In the genomic region with DNA sequence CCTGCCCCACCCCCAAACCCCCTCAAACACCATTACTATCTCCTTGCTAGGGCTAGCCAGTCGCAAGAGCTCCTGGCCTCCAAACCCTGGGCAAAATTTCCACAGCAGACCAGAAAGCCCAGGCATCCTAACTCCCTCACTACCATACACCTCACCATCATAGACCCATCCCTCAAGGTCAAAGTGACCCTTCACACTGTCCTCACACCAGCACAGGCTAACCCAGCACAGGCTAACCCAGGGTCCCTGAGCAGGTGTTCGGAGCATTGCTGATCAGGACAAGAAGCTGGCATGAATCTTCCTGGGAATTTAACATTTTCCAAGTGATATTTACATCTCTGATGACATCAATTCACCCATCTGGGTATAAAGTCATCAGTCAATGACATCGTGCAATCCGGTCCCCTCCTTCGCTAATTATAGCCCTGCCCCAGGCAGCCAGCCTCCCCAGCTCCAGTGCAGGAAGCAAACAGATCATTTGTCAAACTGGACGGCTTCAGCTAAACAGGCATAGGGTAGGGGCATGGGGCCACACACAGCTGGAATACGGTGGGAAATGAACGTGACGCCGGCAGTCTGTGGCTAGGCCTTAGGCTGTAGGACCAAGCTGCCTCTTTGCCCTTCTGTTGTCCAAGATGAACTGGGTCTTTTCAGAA, we compare ENCODE assay signal across 14 mouse cellular contexts. TPM values are rescaled to one million over a fixed set of nuclear protein-coding genes. Genes with fewer than 3 reads are reported as not detected.
DNase-seq lines count a peak whose midpoint lies in the region; ATAC-seq lines count a peak whose summit lies in the region.
"Had no signal": no experiment of that assay in that cellular context is flagged by ENCODE, and none has a peak within 500 bp of the region (broad histone marks: within the 10 kb centered on the region; RNA-seq: fewer than 3 reads in every experiment).

No protein-coding gene starts in this region.

- no peak for DNase-seq in heart, adult 8-10 months (ENCODE audit: low spot score)
- DNase-seq in forelimb bud, embryonic 11.5 days (ENCODE audit: low read depth, low spot score), result peak; percentile 27
- peak; percentile 47 for DNase-seq in mesoderm, embryonic 11.5 days (ENCODE audit: low read depth, low spot score)
- DNase-seq in urinary bladder, postnatal 25 days (ENCODE audit: low spot score), result no peak
- DNase-seq: heart, adult 18-20 months; thymus, adult 2 months had no signal

- WGBS in heart, embryonic 13.5 days, result 50% methylated on average over 10 of the region's 10 CpGs
- 26% methylated on average over 10 of the region's 10 CpGs for WGBS in kidney, embryonic 16.5 days

- H3K4me1 ChIP-seq in heart, embryonic 13.5 days, result peaks cover 6% of the 10 kb centered on the region; the same call in 1 of the 2 replicates
- H3K4me1 ChIP-seq in kidney, embryonic 16.5 days (ENCODE audit: insufficient read depth, low read length), result peaks cover 21% of the 10 kb centered on the region
- H3K4me1 ChIP-seq: forebrain, embryonic 13.5 days had no signal

- no peaks in the 10 kb centered on the region for H3K36me3 ChIP-seq in heart, embryonic 13.5 days
- no peaks in the 10 kb centered on the region for H3K36me3 ChIP-seq in kidney, embryonic 16.5 days (ENCODE audit: insufficient read depth, low read length)
- H3K36me3 ChIP-seq: liver, embryonic 12.5 days; midbrain, embryonic 15.5 days had no signal

- no peak overlapping the region for H3K4me3 ChIP-seq in heart, embryonic 13.5 days
- H3K4me3 ChIP-seq in kidney, embryonic 16.5 days (ENCODE audit: low read length), result no peak overlapping the region
- H3K4me3 ChIP-seq: forebrain, embryonic 13.5 days; liver, embryonic 12.5 days; midbrain, embryonic 15.5 days had no signal

- 0 out of 2 replicates have a peak, but pooled peaks cover 3% of the 10 kb centered on the region for H3K27me3 ChIP-seq in heart, embryonic 13.5 days (replicated peaks)
- H3K27me3 ChIP-seq in kidney, embryonic 16.5 days (ENCODE audit: insufficient read depth, low read length), result no peaks in the 10 kb centered on the region
- H3K27me3 ChIP-seq: forebrain, embryonic 13.5 days; midbrain, embryonic 15.5 days had no signal

- H3K27ac ChIP-seq in heart, embryonic 13.5 days (replicated peaks), result no peak overlapping the region
- peak overlapping the region; percentile 4; the same call in 1 of the 2 replicates for H3K27ac ChIP-seq in kidney, embryonic 16.5 days (ENCODE audit: low read length)
- H3K27ac ChIP-seq: forebrain, embryonic 13.5 days; liver, embryonic 12.5 days; midbrain, embryonic 15.5 days had no signal

- H3K9me3 ChIP-seq in heart, embryonic 13.5 days, result no peaks in the 10 kb centered on the region
- H3K9me3 ChIP-seq in kidney, embryonic 16.5 days (ENCODE audit: low read length), result no peaks in the 10 kb centered on the region
- H3K9me3 ChIP-seq: forebrain, embryonic 13.5 days; liver, embryonic 12.5 days; midbrain, embryonic 15.5 days had no signal

- no peak overlapping the region for H3K4me2 ChIP-seq in heart, embryonic 13.5 days
- H3K4me2 ChIP-seq in kidney, embryonic 16.5 days (replicated peaks; ENCODE audit: low read depth, low read length), result no peak overlapping the region
- H3K4me2 ChIP-seq: forebrain, embryonic 13.5 days; liver, embryonic 12.5 days; midbrain, embryonic 15.5 days had no signal

- 0 out of 2 replicates have a peak overlapping the region, but pooled peaks have one; percentile 14 for H3K9ac ChIP-seq in heart, embryonic 13.5 days
- H3K9ac ChIP-seq in kidney, embryonic 16.5 days (replicated peaks; ENCODE audit: low read length), result no peak overlapping the region
- H3K9ac ChIP-seq: forebrain, embryonic 13.5 days; liver, embryonic 12.5 days; midbrain, embryonic 15.5 days had no signal

- no peak for ATAC-seq in heart, embryonic 13.5 days (ENCODE audit: extremely low read depth, insufficient number of reproducible peaks, low FRiP score, low TSS enrichment)
- ATAC-seq in kidney, embryonic 16.5 days (ENCODE audit: low FRiP score, low TSS enrichment), result peak; percentile 73; the same call in 1 of the 2 replicates
- ATAC-seq in frontal cortex, adult (ENCODE audit: low TSS enrichment), result no peak
- ATAC-seq in erythroblast, adult 5-6 weeks (replicated peaks; ENCODE audit: low FRiP score, poor library complexity, severe bottlenecking), result no peak
- ATAC-seq: forebrain, embryonic 13.5 days; liver, embryonic 12.5 days; midbrain, embryonic 15.5 days had no signal

RNA-seq across cellular contexts. Expression of gene Tspan15, which starts 22.7 kb away (rescaled TPM):
- polyA plus RNA-seq in heart, embryonic 13.5 days (2015; fragmentation: Nextera tagmentation; extraction: Ambion mirVana), result 5.7 and 7.0 TPM in 2 replicates
- total RNA-seq in heart, adult 8-10 months (2022), result 1 to 10 TPM; 5.6 to 9.2 (median 7.0) TPM
- polyA plus RNA-seq in kidney, embryonic 16.5 days (2015; fragmentation: Nextera tagmentation; extraction: Ambion mirVana), result 69.5 and 78.7 TPM in 2 replicates
- total RNA-seq in erythroblast, adult 5-6 weeks (2015; ENCODE audit: low replicate concordance), result 0.21 and 11.1 TPM in 2 replicates
- total RNA-seq in erythroblast, adult 5-6 weeks (2017; ENCODE audit: low replicate concordance), result 1.6 TPM in 1 of 2 replicates, not detected in the other

RNA-seq across cellular contexts. Expression of gene Tacr2, which starts 43.9 kb away (rescaled TPM):
- polyA plus RNA-seq in heart, embryonic 13.5 days (2015; fragmentation: Nextera tagmentation; extraction: Ambion mirVana), result 0.08 TPM in 1 of 2 replicates, not detected in the other
- total RNA-seq in heart, adult 8-10 months (2022), result not detected
- polyA plus RNA-seq in kidney, embryonic 16.5 days (2015; fragmentation: Nextera tagmentation; extraction: Ambion mirVana), result 0.15 and 0.22 TPM in 2 replicates
- total RNA-seq in erythroblast, adult 5-6 weeks (2015; ENCODE audit: low replicate concordance), result not detected in 2 replicates
- total RNA-seq in erythroblast, adult 5-6 weeks (2017; ENCODE audit: low replicate concordance), result not detected in 2 replicates
- total RNA-seq: heart, adult 18-20 months; hematopoietic stem cell, adult 5-6 weeks had no signal
- polyA plus RNA-seq: forebrain, embryonic 13.5 days; liver, embryonic 12.5 days; midbrain, embryonic 15.5 days had no signal

Comparison
In these comparisons a context has a peak if more than half of its experiments do, and no peak if none do; other contexts are left out.
1. DNase-seq: peak in forelimb bud, embryonic 11.5 days (single experiment) and mesoderm, embryonic 11.5 days (single experiment); none in heart, adult 8-10 months (single experiment) and urinary bladder, postnatal 25 days (single experiment).